Comparison of ENCODE assay signal across 8 mouse cellular contexts in genomic region chr3:89228836-89229235, GRCm38 (mm10). TPM values are rescaled to one million over a fixed set of nuclear protein-coding genes. Genes with fewer than 3 reads are reported as not detected.
DNase-seq lines count a peak whose midpoint lies in the region; ATAC-seq and TF ChIP-seq lines count a peak whose summit lies in the region.

Gene Muc1, plus strand, starts transcription at chr3:89229057.

- no peak for TF ChIP-seq CTCF in cortical plate, adult 2 months (IDR thresholded peaks at IDR 0.05; ENCODE audit: extremely low read depth, insufficient read depth, low read length)
- no peak for TF ChIP-seq CTCF in intestine, postnatal 0 days (IDR thresholded peaks at IDR 0.05; ENCODE audit: low read depth)

- intact Hi-C loops in left cerebral cortex, postnatal 4 days (cut with DNase I), result no loop called here

- in situ Hi-C loops in ES-E14 (cut with MboI; ENCODE audit: low sequenced_read_pairs in 2 of 2, unreplicated experiment in 2 of 2), result no loop called here

- peak within 1 kb of the TSS; percentile 65 for H3K4me2 ChIP-seq in intestine, postnatal 0 days (replicated peaks; ENCODE audit: low read depth)

- 25% methylated on average over 10 of the region's 10 CpGs for WGBS in intestine, postnatal 0 days

- no peaks in the 10 kb centered on the region for H3K27me3 ChIP-seq in intestine, postnatal 0 days (replicated peaks; ENCODE audit: control insufficient read depth, insufficient read depth, low read length)

- no peak for ATAC-seq in intestine, postnatal 0 days
- ATAC-seq in inflammation-experienced regulatory T-cells, adult 6 months, result no peak
- ATAC-seq in megakaryocyte-erythroid progenitor cell, adult 5-6 weeks (replicated peaks; ENCODE audit: low FRiP score, low TSS enrichment, poor library complexity, severe bottlenecking), result no peak

- peaks cover 14 to 39% of the 10 kb centered on the region in 2 experiments for H3K4me1 ChIP-seq in ES-E14 (ENCODE audit: control insufficient read depth in 2 of 2, insufficient read depth in 2 of 2, low read length in 2 of 2, poor library complexity in 1 of 2)
- H3K4me1 ChIP-seq in cortical plate, adult 2 months (ENCODE audit: control insufficient read depth, insufficient read depth, low read length), result peaks cover 1% of the 10 kb centered on the region; the same call in 1 of the 2 replicates
- H3K4me1 ChIP-seq in intestine, postnatal 0 days (replicated peaks; ENCODE audit: control insufficient read depth, insufficient read depth, low read length), result peaks cover 4% of the 10 kb centered on the region; the same call in 1 of the 2 replicates

- no peaks in the 10 kb centered on the region for H3K9me3 ChIP-seq in ES-E14 (ENCODE audit: control insufficient read depth, insufficient read depth, low read depth, low read length)
- H3K9me3 ChIP-seq in intestine, postnatal 0 days (ENCODE audit: control insufficient read depth), result no peaks in the 10 kb centered on the region

- no peak for TF ChIP-seq POLR2A in cortical plate, adult 2 months (IDR thresholded peaks at IDR 0.05; ENCODE audit: extremely low read depth, insufficient read depth, low read length)

- 0 out of 2 replicates have a peak, but pooled peaks cover 3% of the 10 kb centered on the region for H3K36me3 ChIP-seq in ES-E14 (ENCODE audit: control insufficient read depth, insufficient read depth, low read length, poor library complexity, severe bottlenecking)
- no peaks in the 10 kb centered on the region for H3K36me3 ChIP-seq in intestine, postnatal 0 days (ENCODE audit: control insufficient read depth, insufficient read depth)

- peak within 1 kb of the TSS; percentile 47 to 77 for H3K4me3 ChIP-seq in ES-E14 (ENCODE audit: insufficient read depth in 1 of 2, low read depth in 1 of 2, low read length in 2 of 2, poor library complexity in 1 of 2, severe bottlenecking in 1 of 2)
- H3K4me3 ChIP-seq in cortical plate, adult 2 months (ENCODE audit: insufficient read depth, low read length), result peak within 1 kb of the TSS; percentile 13
- H3K4me3 ChIP-seq in intestine, postnatal 0 days (ENCODE audit: low read depth, low read length), result peak within 1 kb of the TSS; percentile 40

- peak within 1 kb of the TSS; percentile 39; the same call in 1 of the 2 replicates for H3K9ac ChIP-seq in ES-E14 (ENCODE audit: insufficient read depth, low read depth, low read length, poor library complexity, severe bottlenecking)
- no peak within 1 kb of the TSS for H3K9ac ChIP-seq in intestine, postnatal 0 days (ENCODE audit: low read depth, low read length)

- no peak for DNase-seq in ES-E14 (ENCODE audit: low read depth, low spot score)
- DNase-seq in lung, postnatal 10 days, result peak; percentile 66
- DNase-seq in retina, embryonic 14.5 days (ENCODE audit: low spot score), result no peak
- no peak for DNase-seq in left cerebral cortex, postnatal 4 days

- H3K27ac ChIP-seq in ES-E14 (ENCODE audit: insufficient read depth, low read depth, low read length, poor library complexity, severe bottlenecking), result peak within 1 kb of the TSS; percentile 62; the same call in 1 of the 2 replicates
- H3K27ac ChIP-seq in cortical plate, adult 2 months (ENCODE audit: insufficient read depth, low read length), result no peak within 1 kb of the TSS; the same call in 1 of the 2 replicates
- peak within 1 kb of the TSS; percentile 17; the same call in 1 of the 2 replicates for H3K27ac ChIP-seq in intestine, postnatal 0 days (ENCODE audit: low read depth, low read length)

TF ChIP-seq in ES-E14, 5 proteins besides CTCF, POLR2A, EP300 and RAD21:
- no peak for TF ChIP-seq HCFC1 (IDR thresholded peaks at IDR 0.05; ENCODE audit: borderline replicate concordance, insufficient read depth, low read length)
- no peak for TF ChIP-seq CHD2 (IDR thresholded peaks at IDR 0.05; ENCODE audit: low read depth, low read length)
- TF ChIP-seq ZNF384 (IDR thresholded peaks at IDR 0.05; ENCODE audit: low read depth, low read length), result no peak
- TF ChIP-seq ZC3H11A (IDR thresholded peaks at IDR 0.05; ENCODE audit: borderline replicate concordance, low read depth, low read length), result no peak
- no peak for TF ChIP-seq MAFK (IDR thresholded peaks at IDR 0.05; ENCODE audit: insufficient read depth, low read depth, low read length)

RNA-seq across cellular contexts. Expression of gene Muc1, which starts in this region (rescaled TPM):
- total RNA-seq in ES-E14 (2012; rRNA removed), result 3.0 and 3.9 TPM in 2 replicates
- polyA plus RNA-seq in cortical plate, adult 2 months (2012; rRNA removed), result 0.88 and 0.95 TPM in 2 replicates
- polyA plus RNA-seq in intestine, postnatal 0 days (2015; fragmentation: Nextera tagmentation; extraction: Ambion mirVana), result 3.5 and 6.7 TPM in 2 replicates
- polyA plus RNA-seq in inflammation-experienced regulatory T-cells, adult 6 months (2017; shearing (Covaris generic)), result 1 to 10 TPM; 1.6 to 2.5 (median 1.8) TPM
- total RNA-seq in megakaryocyte-erythroid progenitor cell, adult 5-6 weeks (2014; fragmentation: Nextera tagmentation), result not detected in 2 replicates
- not detected in 2 replicates for total RNA-seq in megakaryocyte-erythroid progenitor cell, adult 5-6 weeks (2017)
- 1 to 10 TPM; 1.0 to 2.0 TPM for total RNA-seq in left cerebral cortex, postnatal 4 days (2021)
